Comparison of ENCODE assay signal across 8 mouse cellular contexts in the genomic region with DNA sequence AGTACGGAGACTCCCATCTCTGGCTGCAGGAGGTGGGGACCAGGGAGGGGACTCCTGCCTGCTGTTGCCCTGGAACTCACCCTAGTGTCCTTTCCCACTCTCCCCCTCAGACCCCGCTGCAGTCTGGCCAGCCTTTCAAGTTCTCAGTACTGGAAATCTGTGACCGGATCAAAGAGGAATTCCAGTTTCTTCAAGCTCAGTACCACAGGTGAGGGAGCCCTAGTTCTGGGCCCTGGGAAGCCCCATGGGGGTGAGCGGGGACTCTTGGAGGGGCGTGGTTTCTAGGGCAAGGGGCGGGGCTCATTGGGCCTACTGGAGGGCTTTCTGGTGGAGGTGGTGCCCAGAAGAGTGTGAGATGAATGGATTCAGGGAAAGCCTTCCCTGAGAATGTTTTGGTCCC. TPM values are rescaled to one million over a fixed set of nuclear protein-coding genes. Genes with fewer than 3 reads are reported as not detected.
DNase-seq lines count a peak whose midpoint lies in the region; ATAC-seq and TF ChIP-seq lines count a peak whose summit lies in the region.

No protein-coding gene starts in this region.

- ATAC-seq in cerebellum, adult (ENCODE audit: insufficient number of reproducible peaks, low FRiP score, low TSS enrichment) = no peak
- ATAC-seq in forebrain, embryonic 13.5 days = no peak
- no peak for ATAC-seq in midbrain, embryonic 15.5 days (replicated peaks)

- H3K9ac ChIP-seq in forebrain, embryonic 13.5 days = peak overlapping the region; percentile 73
- peak overlapping the region; percentile 76 for H3K9ac ChIP-seq in midbrain, embryonic 15.5 days

- no peaks in the 10 kb centered on the region for H3K9me3 ChIP-seq in forebrain, embryonic 13.5 days (replicated peaks)
- H3K9me3 ChIP-seq in midbrain, embryonic 15.5 days = no peaks in the 10 kb centered on the region

- H3K4me1 ChIP-seq in forebrain, embryonic 13.5 days = peaks cover 41% of the 10 kb centered on the region
- peaks cover 37% of the 10 kb centered on the region for H3K4me1 ChIP-seq in midbrain, embryonic 15.5 days

- no peak for TF ChIP-seq CTCF in C2C12 (IDR thresholded peaks at IDR 0.05; ENCODE audit: control insufficient read depth, insufficient read depth, insufficient read length)

- no peak overlapping the region for H3K27ac ChIP-seq in forebrain, embryonic 13.5 days
- no peak overlapping the region for H3K27ac ChIP-seq in midbrain, embryonic 15.5 days

- H3K27me3 ChIP-seq in C2C12 (ENCODE audit: control insufficient read depth, insufficient read depth, insufficient read length) = no peaks in the 10 kb centered on the region
- peaks cover 87% of the 10 kb centered on the region for H3K27me3 ChIP-seq in forebrain, embryonic 13.5 days
- H3K27me3 ChIP-seq in midbrain, embryonic 15.5 days (replicated peaks) = peaks cover 70% of the 10 kb centered on the region

- peak overlapping the region; percentile 71 for H3ac ChIP-seq in C2C12 (ENCODE audit: control insufficient read depth, insufficient read length, low read depth)

- H3K36me3 ChIP-seq in C2C12 (ENCODE audit: control insufficient read depth, insufficient read depth) = no peaks in the 10 kb centered on the region
- no peaks in the 10 kb centered on the region for H3K36me3 ChIP-seq in forebrain, embryonic 13.5 days (ENCODE audit: poor library complexity, severe bottlenecking)
- no peaks in the 10 kb centered on the region for H3K36me3 ChIP-seq in midbrain, embryonic 15.5 days (replicated peaks)

- peak; percentile 66 for DNase-seq in cerebellum, adult 11 months
- DNase-seq in kidney, postnatal 10 days = peak; percentile 54
- no peak for DNase-seq in left cerebral cortex, adult 8-10 months (ENCODE audit: low spot score in 2 of 2)
- DNase-seq in right cerebral cortex, postnatal 14 days = no peak

- no peaks in the 10 kb centered on the region for H3K79me2 ChIP-seq in C2C12 (ENCODE audit: control insufficient read depth, insufficient read depth)

- H3K4me2 ChIP-seq in forebrain, embryonic 13.5 days = peak overlapping the region; percentile 81
- H3K4me2 ChIP-seq in midbrain, embryonic 15.5 days = peak overlapping the region; percentile 84

- peak overlapping the region; percentile 49 for H3K4me3 ChIP-seq in C2C12 (ENCODE audit: insufficient read depth, poor library complexity, severe bottlenecking)
- peak overlapping the region; percentile 61 for H3K4me3 ChIP-seq in forebrain, embryonic 13.5 days
- peak overlapping the region; percentile 58 for H3K4me3 ChIP-seq in midbrain, embryonic 15.5 days

- no peaks in the 10 kb centered on the region for H3K79me3 ChIP-seq in C2C12 (ENCODE audit: low read depth)

- 4% methylated on average over 6 of the region's 6 CpGs for WGBS in forebrain, embryonic 13.5 days
- 1% methylated on average over 6 of the region's 6 CpGs for WGBS in midbrain, embryonic 15.5 days

TF ChIP-seq in C2C12, 6 proteins besides CTCF, POLR2A, EP300 and RAD21:
- TF ChIP-seq USF1 (IDR thresholded peaks at IDR 0.05; ENCODE audit: low read depth) = no peak

RNA-seq across cellular contexts. Expression of a gene that starts 1.3 kb away (rescaled TPM):
- polyA plus RNA-seq in C2C12 (2012; fragmentation: generic; extraction: Trizol) = 7.1 TPM
- 15.1 and 17.7 TPM in 2 replicates for polyA plus RNA-seq in forebrain, embryonic 13.5 days (2015; fragmentation: Nextera tagmentation; extraction: Ambion mirVana)
- polyA plus RNA-seq in midbrain, embryonic 15.5 days (2015; fragmentation: Nextera tagmentation; extraction: Ambion mirVana) = 57.4 and 58.8 TPM in 2 replicates
- total RNA-seq in left cerebral cortex, adult 8-10 months (2022) = 10 to 100 TPM; 36.2 to 42.3 (median 39.2) TPM

RNA-seq across cellular contexts. Expression of a gene that starts 16.4 kb away (rescaled TPM):
- 532 TPM for polyA plus RNA-seq in C2C12 (2012; fragmentation: generic; extraction: Trizol)
- polyA plus RNA-seq in forebrain, embryonic 13.5 days (2015; fragmentation: Nextera tagmentation; extraction: Ambion mirVana) = 430 and 502 TPM in 2 replicates
- polyA plus RNA-seq in midbrain, embryonic 15.5 days (2015; fragmentation: Nextera tagmentation; extraction: Ambion mirVana) = 802 and 851 TPM in 2 replicates
- total RNA-seq in left cerebral cortex, adult 8-10 months (2022) = 100 to 1,000 TPM; 719 to 760 (median 743) TPM

RNA-seq across cellular contexts. Expression of a gene that starts 25.2 kb away (rescaled TPM):
- polyA plus RNA-seq in C2C12 (2012; fragmentation: generic; extraction: Trizol) = 8.6 TPM
- 1.8 and 4.1 TPM in 2 replicates for polyA plus RNA-seq in forebrain, embryonic 13.5 days (2015; fragmentation: Nextera tagmentation; extraction: Ambion mirVana)
- 6.7 and 8.0 TPM in 2 replicates for polyA plus RNA-seq in midbrain, embryonic 15.5 days (2015; fragmentation: Nextera tagmentation; extraction: Ambion mirVana)
- 10 to 100 TPM; 10.3 to 17.2 (median 14.0) TPM for total RNA-seq in left cerebral cortex, adult 8-10 months (2022)

RNA-seq across cellular contexts. Expression of a gene that starts 30.4 kb away (rescaled TPM):
- polyA plus RNA-seq in C2C12 (2012; fragmentation: generic; extraction: Trizol) = 0.25 TPM
- 2.0 and 3.7 TPM in 2 replicates for polyA plus RNA-seq in forebrain, embryonic 13.5 days (2015; fragmentation: Nextera tagmentation; extraction: Ambion mirVana)
- 1.8 and 2.0 TPM in 2 replicates for polyA plus RNA-seq in midbrain, embryonic 15.5 days (2015; fragmentation: Nextera tagmentation; extraction: Ambion mirVana)
- 1 to 10 TPM; 3.3 to 5.4 (median 3.9) TPM for total RNA-seq in left cerebral cortex, adult 8-10 months (2022)

RNA-seq across cellular contexts. Expression of a gene that starts 30.7 kb away (rescaled TPM):
- 77.6 TPM for polyA plus RNA-seq in C2C12 (2012; fragmentation: generic; extraction: Trizol)
- 79.0 and 84.3 TPM in 2 replicates for polyA plus RNA-seq in forebrain, embryonic 13.5 days (2015; fragmentation: Nextera tagmentation; extraction: Ambion mirVana)
- 100 and 101 TPM in 2 replicates for polyA plus RNA-seq in midbrain, embryonic 15.5 days (2015; fragmentation: Nextera tagmentation; extraction: Ambion mirVana)
- 100 to 1,000 TPM in 3 of 4 experiments, 10 to 100 TPM in 1; 99.3 to 110 (median 101) TPM for total RNA-seq in left cerebral cortex, adult 8-10 months (2022)

Comparison
In these comparisons a context has a peak if more than half of its experiments do, and no peak if none do; other contexts are left out.
1. DNase-seq: peak in cerebellum, adult 11 months (single experiment) and kidney, postnatal 10 days (single experiment); none in left cerebral cortex, adult 8-10 months (0 of 2) and right cerebral cortex, postnatal 14 days (single experiment).
2. Peak in every context shown above with its lines, with median percentiles within 50 percentile points of each other: H3K4me3 ChIP-seq.